Mouse (Mus musculus) cerebellum, adult 2 months (tissue): Measurements from ENCODE around the gene Tspan5.

ENCODE experiments used
- CTCF ChIP-seq: fragments of 200-500 bp; IDR thresholded peaks from 2 replicates; pipeline ENCODE4 v1.5.1; 2011; ENCODE audit warnings: low read depth, mild to moderate bottlenecking, control low read depth, low read length, moderate library complexity, borderline replicate concordance; ENCODE audit not compliant: insufficient read depth
- POLR2A ChIP-seq: fragments of 200-500 bp; IDR thresholded peaks from 2 replicates; pipeline ENCODE4 v1.6.1; 2011; ENCODE audit warnings: low read length, control low read depth, borderline replicate concordance; ENCODE audit not compliant: insufficient read depth

DNA sequence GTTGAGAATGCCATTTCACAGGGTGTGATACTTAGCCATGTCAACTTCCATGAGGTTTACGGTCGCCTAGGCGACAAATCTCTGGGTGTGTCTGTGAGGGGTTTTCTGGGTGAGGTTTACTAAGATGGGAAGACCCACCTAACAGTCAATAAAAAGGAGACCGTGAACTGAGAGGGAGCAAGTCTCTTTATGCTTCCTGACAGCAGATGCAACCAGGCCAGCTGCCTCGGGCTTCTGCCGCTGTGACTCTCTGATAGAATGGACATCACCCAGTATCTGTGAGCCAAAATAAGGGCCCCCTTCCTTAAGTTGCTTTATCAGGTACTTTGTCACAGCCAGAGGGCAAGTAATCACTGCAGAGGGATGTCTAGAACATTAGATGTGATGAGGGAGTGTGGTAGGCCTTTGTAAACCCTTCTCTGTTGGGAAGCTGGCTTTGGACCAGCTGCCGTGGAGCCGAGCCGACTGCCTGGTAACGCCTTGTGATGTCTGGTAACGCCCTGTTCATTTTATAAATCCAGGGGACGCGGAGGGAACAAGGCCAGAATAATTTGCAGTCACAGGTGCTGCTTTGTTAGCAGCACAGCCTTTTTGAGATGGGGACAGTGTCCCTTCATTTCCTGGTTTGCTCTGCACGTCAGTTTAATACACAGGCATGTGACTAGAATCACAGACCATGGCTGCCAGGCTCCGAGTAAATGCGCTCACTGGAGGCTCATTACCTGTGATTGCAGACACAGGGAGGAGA lies 58.8 kb downstream of the Tspan5 start:
- TF ChIP-seq CTCF (no peak), POLR2A (no peak)
